Mouse (Mus musculus): ENCODE measurements around the gene Hmgb2.

- TF ChIP-seq CTCF (IDR thresholded peaks at IDR 0.05; ENCODE audit: extremely low read depth, insufficient read depth, low read length) (no peak), POLR2A (IDR thresholded peaks at IDR 0.05; ENCODE audit: extremely low read depth, insufficient read depth, low read length) (no peak)
These were observed 34.7 kb downstream of the Hmgb2 start for GRCm38 (mm10) chr8:57546401-57546800.

Measured in cortical plate, adult 2 months (tissue).